Mouse (Mus musculus) gastrocnemius, postnatal 25 days (tissue): ENCODE measurements around the gene Ankrd40. TPM values are rescaled to one million over a fixed set of nuclear protein-coding genes. Genes with fewer than 3 reads are reported as not detected.
A peak's percentile ranks its signal among the peaks of the same experiment; 100 is the strongest.

Experiments
- DNase-seq: peaks from one replicate; pipeline ENCODE4 v3.0.0; 2022
- total RNA-seq, 2 experiments: library from RNA; stranded (reverse); gene quantifications; 1 replicate in 1 of 2; 2 replicates in 1 of 2; pipeline ENCODE4 v1.2.3; 2021

Gene Ankrd40
- total RNA-seq, 2 experiments from 2014 or later = 191 to 205 TPM

DNA sequence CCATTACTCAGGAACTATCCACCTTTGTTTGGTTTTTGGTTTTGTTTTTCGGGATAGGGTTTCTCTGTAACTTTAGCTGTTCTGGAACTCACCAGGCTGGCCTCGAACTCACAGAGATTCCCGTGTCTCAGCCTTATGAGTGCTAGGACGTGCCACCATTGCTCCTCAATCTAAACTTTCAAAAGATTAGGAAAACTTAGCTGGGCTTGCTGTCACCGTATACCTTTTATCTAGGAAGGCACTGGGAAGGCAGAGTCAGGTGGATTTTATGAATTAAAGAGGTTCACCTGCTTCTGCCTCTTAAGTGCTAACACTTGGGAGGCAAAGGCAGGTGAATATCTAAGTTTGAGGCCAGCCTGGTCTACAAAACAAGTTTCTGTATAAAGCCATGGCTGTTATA lies 5.2 kb upstream of the Ankrd40 start:
- no peak for DNase-seq

DNA sequence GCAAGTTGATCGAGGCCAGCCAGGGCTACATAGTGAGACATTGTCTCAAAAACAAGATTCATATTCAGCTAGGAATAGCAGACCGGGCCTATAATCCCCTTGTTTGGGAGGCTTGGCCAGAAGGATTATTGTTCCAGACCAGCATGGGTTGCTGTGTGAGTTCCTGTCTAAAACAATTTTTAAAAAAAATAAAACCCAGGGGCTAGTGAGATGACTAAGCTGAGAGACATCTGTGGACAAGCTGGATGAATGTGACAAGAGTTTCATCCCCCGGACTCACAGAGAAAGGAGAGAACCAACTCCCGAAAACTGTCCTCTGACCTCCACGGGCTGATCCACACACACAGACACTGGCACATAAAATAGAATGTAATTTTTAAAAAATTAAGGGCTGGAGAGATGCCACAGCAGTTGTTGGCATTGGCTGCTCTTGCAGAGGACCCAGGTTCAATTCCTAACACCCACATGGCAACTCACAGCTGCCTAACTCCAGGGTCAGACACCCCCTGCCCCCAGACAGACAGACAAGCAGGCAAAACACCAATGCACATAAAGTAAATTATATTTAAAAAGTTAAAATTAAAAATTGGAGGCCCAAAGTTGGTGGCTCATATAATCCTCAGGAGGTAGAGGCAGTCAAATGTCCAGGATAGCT lies 4.4 kb upstream of the Ankrd40 start:
- no peak for DNase-seq

DNA sequence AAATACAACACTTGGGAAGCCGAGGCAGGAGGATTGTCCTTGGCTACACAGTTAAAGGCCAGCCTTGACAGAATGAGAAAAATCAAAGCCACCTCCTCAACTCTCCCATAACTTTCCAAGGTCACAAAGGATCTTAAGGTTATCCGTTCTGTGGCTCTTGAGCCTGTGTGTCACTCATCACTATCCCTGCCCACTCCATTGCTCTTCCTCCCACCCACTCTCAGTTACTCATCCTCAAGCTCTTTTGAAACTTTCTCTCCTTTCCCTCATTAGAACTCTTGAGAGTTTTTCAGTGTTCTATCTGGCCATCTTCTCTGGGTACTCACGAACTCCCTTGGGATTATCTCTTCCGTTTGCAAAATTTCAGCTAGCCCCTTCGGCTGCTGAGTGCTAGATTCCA lies 3.2 kb upstream of the Ankrd40 start:
- DNase-seq = no peak

DNA sequence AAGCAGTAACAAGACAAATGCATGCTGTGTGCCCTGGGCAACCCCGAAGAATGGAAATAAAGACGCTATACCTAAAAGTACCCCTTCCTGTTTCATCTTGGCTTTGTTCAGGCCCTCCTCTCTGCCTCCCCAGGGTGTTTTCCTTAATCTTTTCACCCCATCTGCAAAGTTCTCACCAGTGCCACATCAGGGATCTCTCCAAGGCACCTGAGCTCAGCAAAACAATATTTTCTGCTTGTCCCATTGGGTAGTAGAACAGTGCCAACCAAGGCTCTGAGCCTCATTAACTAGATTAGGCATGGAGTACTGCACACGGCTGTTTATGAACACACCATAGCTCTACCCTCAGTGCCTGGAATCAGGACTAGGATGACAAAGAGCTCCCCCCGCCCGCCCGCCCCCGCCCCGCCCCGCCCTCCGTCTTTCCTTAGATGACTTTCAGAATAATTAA lies 815 bp upstream of the Ankrd40 start:
- DNase-seq = no peak

DNA sequence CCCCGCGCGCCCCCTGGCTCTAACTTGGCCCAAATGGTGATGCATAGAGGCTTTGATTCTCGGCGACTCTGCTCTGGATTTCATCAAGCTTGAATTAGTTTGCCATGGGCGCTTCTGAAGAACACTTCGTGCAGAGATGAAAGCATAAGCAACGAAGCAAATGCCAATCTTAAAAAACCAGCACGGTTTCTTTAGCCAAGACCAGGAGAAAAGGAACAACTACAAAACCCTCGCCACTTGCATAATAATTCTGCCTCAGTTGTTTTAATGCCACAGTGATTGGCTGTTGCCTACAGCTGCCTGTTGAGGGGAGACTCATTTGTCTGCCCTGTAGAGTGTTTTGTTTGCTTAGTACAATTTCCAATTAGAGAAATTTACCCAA lies 834 bp downstream of the Ankrd40 start:
- DNase-seq = no peak

DNA sequence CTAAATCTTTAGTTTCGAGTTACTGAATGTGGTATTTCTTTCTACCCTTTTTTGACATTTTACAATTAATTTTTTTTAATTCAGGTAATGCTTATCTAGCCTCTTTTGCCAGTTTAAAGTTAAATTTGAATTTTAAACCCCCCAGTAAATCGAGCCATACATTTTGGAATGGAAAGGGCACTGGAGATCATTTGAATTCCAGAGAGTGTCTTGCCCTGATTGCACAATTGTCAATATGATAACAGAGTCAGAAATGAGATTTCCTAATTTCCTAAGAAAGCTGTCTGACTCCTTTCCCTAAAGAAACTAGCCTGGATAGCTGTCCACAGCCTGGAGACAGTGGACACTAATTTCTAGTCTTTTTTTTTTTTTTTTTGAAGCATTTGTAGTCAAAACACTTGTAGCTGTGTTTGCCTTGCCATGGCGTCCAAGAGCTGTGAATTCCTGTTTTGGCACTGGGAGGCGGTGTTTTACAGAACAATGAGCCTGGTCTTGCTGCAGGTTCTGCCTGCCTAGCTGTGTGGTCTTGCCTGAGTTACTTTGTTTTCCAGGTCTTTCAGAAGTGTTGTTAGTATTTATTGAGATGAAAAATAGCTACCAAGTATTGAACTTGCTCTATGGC lies 1.6 kb downstream of the Ankrd40 start:
- DNase-seq = peak; percentile 19

DNA sequence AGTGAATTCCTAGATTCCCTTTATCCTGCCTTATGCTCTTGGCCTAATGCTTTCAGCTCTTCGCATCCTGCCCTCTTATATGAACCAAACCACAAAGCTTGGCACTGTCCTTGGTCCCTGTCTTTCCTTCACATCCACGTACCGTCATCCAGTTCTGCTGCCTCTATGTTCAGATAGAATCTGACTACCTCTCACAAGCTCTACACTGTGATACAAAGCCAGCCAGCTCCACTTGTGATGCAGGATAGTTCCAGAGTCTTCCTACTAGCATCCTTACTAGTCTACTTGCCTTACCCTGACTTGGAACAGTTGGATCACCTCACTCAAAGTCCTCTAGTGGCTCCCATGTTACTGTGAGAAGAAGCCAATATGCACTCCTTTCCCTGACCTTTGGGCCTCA lies 2.4 kb downstream of the Ankrd40 start:
- no peak for DNase-seq

DNA sequence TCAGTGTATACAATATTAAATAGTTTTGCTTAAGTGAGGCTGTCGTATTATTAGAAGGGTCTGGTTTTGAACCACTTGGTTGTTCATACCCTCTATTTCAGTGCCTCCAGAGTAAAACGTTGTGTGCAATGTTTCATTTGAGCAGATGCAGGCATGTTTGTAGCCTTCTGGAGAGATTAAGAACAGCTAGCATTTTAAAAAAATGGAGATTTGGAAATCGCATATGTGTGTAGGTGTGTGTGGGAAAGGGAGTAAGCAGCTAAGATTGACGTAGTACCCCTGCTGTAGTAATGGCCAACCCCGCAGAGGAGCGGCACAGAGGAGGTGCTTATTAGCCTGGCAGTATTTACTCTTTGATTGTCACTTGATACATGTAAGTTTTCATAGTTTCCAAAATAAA lies 4.9 kb downstream of the Ankrd40 start:
- DNase-seq = no peak

DNA sequence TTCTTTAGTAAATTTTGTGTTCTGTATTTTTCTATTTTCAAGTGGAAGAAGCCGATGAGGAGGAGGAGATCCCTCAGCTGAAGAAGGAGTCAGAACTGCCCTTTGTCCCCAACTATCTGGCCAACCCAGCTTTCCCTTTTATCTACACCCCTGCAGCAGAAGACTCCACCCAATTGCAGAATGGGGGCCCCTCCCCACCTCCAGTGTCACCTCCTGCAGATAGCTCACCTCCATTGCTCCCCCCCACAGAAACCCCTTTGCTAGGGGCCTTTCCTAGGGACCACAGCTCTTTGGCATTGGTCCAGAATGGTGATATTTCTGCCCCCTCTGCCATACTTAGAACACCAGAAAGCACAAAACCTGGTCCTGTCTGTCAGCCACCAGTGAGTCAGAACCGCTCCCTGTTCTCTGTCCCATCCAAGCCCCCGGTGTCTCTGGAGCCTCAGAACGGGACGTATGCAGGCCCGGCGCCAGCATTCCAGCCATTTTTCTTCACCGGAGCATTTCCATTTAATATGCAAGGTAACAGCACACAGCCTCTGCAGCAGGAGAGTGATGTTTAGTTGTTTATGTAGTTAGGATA lies 6.7 kb downstream of the Ankrd40 start:
- no peak for DNase-seq

DNA sequence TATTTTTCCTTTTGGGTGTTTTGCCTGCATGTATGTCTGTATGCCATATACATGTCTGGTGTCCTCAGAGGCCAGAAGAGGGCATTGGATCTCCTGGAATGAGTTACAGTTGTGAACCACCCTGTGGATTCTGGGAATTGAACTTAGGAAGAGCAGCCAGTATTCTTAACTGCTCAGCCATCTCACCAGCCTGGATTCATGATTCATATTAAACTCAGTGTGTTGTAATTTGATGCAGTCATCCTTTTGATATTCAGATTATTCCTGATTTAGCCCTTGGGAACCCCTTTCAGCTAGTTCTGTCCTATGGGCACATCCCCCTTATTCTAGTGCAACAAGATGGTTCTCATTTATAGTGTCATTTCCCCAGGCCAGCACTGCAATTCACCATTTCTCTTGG lies 8.8 kb downstream of the Ankrd40 start:
- no peak for DNase-seq

DNA sequence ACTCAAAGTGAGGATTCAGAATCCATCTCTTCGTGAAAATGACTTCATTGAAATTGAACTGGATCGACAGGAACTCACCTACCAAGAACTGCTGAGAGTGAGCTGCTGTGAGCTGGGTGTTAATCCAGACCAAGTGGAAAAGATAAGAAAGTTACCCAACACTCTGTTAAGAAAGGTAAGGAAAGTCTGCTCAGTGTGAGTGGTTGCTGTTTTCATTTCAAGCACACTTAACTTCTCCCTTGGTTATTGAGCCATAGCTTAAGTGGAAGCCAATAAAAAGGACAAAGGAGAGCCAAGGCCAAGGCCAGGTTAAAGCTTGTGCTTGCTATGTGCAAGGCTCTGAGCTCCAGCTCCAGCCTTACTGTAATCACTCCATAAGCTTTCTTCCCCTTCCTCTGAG lies 10.5 kb downstream of the Ankrd40 start:
- DNase-seq = no peak

DNA sequence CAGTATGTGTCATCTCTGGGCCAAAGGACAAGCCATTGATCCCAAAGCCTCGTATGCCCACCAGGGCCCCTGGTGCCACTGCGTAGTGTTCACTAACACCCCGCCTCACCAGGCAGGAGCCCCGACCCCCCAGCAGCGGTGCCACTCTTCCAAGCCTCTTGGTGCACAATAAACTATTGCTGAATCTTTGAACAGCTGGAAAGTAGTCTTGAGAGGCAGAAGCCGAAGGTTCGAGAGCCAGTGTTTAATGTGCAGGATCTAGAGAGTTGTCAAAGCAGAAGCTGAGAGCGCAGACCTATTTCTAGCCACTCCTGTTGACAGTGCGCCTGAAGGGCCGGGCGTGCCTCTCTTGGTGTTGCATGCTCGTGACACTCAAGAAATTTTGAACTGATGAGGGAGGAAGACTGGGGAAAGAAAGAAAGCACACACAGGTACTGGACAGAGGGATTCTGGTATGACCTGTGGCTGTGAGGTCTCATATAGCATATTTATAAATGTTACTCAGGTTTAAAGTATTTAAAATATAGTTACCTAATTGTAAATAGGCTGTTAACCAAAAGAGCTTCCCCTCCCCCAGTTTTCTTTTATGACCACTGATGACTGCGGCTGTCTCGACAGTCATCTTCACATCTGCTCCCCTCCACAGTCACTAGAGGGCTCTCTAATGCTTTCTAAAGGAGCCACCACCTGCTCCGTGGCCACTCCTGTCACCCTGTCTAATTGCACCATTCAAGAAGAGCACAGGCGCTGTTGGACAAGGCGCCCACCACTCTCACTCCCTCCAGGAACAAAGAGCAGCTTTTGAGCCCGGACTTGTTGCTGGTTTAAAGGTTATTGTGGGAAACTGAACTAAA lies 12.2 kb downstream of the Ankrd40 start:
- peak; percentile 31 for DNase-seq

DNA sequence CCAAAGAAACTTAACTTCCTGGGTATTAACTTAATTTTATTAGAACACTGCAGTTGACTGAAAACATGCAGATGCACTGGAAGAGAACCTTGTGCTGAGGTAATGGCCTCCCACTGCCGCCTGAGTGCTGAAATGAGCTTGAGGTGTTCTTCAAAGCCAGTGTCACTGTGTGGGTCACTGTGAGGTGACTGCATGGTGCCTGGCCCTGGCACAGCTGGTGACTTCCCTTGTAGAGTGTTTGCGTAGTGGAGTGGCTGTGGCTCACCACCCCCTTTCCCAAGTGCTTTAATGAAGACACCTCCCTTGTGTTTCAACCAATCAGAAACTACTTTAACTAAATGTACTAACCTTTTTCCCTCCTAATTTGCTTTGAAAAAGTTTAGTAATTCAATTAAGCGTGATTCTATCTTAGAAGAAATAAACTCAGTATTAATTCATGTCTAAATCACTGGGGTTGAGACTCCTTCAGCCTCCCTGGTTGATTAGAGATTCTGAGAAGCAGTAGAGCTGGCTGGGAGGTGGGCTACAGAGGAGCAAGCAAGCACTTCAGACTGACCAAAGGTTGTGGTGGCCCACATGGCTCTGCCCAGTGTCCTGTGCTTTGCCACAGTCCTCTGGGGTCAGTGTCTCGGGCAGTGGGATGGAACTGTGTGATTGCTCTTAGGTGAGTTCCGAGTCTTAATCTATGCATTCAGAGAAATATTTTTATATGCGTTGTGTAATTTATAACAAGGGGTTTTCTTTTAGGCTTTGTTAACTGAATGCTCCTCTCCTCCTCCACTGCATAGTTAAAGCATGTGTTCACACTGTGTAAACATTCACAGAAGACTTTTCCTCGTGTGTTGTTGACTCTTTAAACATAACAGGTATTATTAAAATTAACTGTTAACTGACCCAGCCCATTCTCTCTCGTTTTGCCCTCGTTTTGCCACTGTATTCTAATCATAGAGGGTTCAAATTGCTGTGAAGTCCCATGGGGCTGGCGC lies 13.4 kb downstream of the Ankrd40 start:
- no peak for DNase-seq

DNA sequence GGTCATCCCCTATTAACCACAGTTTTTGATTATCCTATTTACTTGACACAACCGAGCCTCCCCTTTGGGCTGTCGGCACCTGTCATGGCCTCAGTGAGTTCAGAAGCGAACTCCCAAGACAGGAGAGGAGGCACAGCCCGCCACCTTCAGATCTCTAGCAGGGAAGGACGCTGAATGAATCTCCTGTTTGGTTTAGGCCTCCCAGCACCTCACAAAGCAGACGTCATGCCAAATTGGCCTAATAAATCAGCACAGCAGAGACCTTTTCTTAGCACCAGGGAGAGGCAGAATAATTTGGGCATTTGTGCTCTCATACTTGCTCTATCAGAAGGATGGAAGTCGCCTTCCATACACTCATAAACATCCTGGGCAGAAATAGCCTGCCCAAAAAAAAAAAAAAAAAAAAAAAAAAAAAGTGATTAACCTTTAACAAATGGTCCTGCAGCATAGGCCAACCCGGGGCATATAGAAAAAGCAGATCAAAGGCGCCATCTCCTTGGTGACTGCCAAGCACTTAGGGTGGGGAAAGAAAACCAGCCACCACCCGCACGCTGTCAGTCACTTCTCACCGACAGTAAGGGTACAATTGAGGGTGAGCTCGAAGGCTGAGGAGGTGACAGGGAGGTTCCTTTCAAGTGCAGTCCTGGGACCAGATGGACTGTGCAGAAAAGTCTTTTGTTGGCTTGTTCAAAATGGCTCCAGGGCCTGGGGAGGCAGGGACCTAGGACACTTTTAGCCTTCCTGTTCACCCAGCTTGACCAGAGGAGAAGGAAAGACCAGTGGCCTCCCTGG lies 14.5 kb downstream of the Ankrd40 start:
- no peak for DNase-seq

DNA sequence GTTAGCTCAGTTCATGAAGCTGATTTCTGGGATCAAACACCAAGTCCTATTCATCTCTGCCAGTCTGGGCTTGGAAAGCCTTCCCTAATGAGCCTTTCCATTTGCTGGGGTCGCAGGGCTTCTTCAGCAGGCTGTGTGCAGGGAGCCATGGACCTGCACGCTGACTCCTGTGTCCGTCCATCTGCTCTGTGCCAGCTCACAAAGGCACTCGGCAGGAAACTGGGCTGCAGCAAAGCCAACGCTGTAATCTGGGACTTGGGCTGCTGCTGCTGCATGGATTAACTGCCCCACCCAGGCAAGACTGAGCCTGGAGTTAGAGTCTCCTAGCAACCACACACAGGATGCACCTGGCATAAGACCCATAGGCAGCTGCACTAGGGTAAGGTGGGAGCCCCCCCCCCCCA lies 16.2 kb downstream of the Ankrd40 start:
- no peak for DNase-seq

DNA sequence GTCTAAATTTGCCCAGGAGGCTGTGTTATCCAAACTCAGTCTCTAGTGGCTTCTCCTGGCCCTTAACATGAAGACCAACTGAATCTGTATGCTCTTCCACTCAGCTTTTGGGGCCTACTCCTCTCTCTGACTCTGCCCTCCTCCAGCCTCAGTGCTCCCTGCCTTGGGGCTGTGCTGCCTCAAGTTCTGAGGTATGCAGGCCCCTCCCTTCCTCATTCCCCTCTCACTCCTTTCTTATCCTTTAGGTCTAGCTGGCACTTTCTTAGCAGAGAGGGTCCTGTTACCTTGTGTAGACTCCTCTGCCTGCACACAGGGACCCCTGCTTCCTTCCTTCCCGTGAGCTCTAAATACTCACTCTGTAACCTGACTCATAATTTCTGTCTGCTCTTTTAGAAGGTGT lies 16.7 kb downstream of the Ankrd40 start:
- DNase-seq = no peak

DNA sequence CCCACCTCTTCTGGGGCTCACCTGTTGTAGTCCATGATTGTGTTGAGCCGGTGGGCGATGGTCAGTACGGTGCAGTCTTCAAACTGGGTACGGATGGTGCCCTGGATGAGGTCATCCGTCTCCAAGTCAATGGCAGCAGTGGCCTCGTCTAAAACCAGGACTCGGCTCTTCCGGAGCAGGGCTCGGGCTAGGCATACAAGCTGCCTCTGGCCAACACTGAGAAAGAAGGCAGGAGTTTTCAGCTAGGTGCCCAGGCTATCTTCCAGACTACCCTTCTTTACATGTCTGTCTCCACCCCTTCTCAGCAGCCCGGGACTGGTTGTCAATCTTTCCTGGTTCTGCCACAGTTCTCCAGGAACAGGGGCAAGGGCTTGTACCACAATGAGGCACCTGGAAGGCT lies 18.1 kb downstream of the Ankrd40 start:
- DNase-seq = no peak

DNA sequence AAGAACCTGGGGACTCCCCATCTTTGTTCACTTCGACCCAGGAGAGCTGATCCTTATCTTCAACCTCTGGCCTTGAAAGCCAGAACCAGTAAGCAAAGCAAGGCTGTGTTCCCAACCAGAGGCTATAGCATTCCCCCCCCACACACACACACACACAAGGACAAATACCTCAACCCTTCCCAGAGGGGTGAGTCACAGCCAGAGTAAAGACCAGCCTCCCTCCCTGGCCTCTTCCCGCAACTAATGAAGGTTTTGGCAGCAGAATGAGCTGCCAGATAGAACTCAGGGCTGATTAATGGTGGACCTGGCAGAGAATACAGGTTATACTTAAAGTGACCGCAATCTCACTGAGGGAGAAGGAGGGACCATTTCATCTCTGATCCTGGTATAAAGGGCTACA lies 18.8 kb downstream of the Ankrd40 start:
- no peak for DNase-seq

DNA sequence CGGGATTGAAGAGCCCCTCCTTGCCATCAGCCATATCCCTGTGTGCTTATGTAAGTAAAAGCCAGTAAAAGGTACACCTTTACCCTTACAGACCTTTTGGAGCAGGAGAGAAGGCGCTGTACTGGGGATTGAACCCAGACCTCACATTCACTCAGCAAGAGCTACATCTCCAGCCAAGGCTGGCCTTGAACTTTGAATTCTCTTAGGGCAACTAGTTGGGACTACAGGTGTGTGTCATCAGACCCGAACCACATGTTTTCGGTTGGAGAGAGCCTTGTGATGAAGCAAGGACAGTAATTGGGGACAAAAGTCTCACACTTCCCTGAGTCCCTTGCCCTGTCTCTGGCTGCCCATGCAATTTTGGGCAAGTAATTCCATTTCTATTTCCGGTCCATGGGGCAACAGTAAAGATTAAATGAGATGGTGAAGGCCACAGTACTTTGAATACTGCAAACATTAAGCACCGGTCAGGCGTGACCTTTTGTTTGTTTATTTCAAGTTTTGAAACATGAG lies 19.3 kb downstream of the Ankrd40 start:
- DNase-seq = no peak

DNA sequence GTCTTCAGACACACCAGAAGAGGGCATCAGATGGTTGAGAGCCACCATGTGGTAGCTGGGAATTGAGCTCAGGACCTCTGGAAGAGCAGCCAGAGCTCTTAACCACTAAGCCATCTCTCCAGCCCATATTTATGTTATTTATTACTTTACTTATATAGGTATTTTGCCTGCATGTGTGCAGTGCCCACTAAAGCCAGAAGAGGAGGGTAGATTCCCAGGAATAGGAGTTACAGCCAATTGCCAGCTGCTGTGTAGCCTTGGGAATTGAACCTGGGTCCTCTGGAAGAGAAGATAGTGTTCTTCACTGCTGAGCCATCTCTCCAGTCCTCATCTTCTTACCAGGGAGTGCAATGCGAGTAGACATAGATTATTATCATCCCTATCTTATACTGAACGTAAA lies 22.0 kb downstream of the Ankrd40 start:
- DNase-seq = no peak

DNA sequence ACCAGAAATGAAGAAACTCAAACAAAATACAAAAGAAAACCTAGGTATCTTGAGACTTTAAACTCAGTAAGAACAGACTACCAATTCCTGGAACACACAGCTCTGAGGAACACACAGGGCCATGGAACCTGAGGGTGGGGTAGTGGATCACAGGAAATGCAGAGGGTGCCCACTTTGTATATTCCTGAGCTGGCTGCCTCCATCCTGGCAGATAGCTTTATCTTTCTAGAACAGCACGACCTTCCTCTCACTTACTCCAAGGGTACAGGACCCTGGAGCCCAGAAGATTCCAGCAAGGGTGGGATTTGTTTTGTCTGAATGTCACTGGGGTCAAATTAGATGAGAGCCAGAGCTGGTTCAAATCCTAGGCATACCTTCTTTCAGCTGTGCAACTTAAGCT lies 22.5 kb downstream of the Ankrd40 start:
- DNase-seq = no peak
